Mouse (Mus musculus) left cerebral cortex, postnatal 4 days (tissue): Measurements from ENCODE around the gene Prm1. TPM values are rescaled to one million over a fixed set of nuclear protein-coding genes. Genes with fewer than 3 reads are reported as not detected.

Source experiments
- DNase-seq: peaks from one replicate; pipeline ENCODE4 v3.0.0-alpha.2; 2022
- intact Hi-C: fragments of 180-260 bp; cut with DNase I; formaldehyde crosslinking; loops from one replicate; pipeline ENCODE4 v1.15.1; 2025
- total RNA-seq, 2 experiments: library from RNA; stranded (reverse); gene quantifications; 2 replicates each; pipeline ENCODE4 v1.2.3; 2021

Gene Prm1
- total RNA-seq, 2 experiments from 2014 or later = not detected

DNA sequence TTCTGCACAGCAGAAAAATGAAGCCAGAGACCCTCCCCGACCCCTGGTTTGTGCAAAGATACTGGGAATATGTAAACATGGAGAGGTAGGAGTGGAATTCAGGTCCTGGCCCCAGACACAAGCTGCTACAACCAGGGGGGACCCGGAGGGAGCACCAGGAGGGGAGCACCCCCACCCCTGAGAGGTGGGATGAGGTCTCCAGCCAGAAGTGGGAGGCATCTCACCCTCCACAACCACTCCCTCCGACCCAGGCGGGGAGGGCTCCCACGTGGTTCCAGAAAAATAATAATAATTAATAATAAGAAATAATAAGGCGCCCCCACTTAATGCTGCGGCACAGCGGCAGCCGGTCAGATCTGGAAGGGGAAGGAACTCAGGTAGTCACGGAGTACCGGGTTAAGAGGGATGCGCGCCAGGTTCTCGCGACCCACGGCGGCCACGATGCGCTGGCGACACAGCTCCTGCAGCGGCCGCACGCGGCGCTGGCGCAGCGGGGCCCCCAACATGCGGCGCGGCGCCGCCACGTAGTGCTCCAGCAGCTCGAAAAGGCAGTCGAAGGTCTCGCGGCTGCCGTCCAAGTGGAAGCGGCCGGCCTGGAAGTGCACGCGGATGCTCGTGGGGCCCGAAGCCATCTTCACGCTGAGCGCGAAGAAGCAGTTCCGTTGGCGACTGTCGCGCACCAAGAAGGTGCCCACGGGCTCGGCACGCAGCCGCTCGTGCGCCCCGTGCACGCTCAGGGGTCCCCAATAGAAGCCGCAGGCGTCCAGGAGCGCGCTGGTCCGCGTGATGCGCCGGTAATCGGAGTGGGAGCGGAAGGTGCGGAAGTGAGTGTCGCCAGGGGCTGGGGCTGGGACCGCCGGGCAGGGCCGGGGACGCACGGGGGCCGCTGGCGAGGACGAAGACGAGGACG lies 21.5 kb downstream of the Prm1 start:
- peak; percentile 43 for DNase-seq
- intact Hi-C loops = loop anchor here (10.0 kb wide), 1 partner anchor 119 kb away; no protein-coding TSS in a partner anchor

DNA sequence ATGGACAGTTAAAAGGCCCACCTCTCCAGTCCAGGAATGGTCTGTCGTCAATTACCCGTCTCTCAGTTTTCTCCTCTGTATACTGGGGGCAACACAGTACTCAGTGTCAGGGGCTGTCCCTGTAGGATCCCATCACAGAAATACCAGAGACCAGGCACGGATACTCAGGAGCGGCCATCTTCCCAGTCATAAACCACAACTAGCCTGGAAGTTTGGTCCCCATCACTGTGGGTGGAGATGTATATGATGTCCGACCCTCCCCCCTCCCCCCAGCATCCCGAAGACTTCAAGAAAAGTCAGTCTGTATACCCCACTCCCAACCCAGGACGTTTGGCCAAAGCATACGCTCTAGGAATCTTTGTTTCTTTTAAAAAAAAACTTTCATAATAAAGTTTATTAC lies 22.2 kb downstream of the Prm1 start:
- no peak for DNase-seq
- intact Hi-C loops = loop anchor here (10.0 kb wide), 1 partner anchor 119 kb away; no protein-coding TSS in a partner anchor

DNA sequence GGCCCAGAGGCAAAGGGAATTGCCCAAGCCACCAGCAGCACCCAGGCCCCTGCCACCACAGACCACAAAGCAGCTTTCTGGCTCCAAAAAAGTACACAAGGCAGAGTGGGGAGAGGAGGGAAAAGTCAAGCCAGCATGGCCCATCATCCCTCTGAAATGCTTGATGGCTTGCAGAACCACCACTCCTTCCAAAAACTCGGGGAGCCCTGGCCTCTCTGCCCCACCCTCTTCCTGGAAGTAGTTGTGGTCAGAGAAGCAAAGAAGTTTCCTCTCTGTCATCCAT lies 22.5 kb downstream of the Prm1 start:
- intact Hi-C loops = loop anchor here (10.0 kb wide), 1 partner anchor 118 kb away; no protein-coding TSS in a partner anchor
- no peak for DNase-seq

DNA sequence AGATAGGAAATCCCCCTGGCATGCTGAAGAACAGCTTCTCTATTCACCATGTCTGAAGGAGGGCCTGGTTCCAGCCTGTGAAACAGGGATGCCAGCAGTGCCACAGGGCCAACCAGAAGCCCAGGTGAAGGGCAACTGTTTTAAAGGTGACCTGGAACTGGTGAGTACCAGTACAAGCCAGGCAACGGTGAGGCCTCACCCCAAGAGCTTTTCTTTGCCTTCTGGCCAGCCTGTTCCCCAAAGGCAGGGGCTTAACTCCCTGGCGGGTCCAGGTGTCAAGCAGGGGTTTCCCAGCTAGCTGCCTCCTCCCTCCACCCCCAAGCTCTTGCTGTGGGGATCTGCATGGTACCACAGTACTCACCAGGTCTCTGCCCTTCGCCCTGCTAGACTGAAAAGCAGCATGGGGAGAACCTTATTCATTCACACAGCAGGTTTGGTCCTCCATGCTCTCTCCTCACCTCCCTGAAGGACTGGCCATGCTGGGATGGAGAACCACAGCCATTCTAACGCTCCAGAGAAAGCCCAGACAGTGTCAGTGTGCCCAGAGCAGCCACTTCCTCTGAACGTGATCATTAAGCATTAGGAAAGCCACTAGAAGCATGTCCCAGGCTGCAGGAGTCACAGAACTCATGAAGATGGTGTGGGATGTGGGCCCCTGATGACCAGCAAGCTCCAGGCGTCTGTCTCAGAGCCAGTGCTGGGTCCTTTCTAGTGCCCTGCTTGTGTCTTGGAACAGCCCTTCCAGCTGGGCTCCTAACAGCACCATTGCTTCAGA lies 23.1 kb downstream of the Prm1 start:
- intact Hi-C loops = loop anchor here (10.0 kb wide), 1 partner anchor 118 kb away; no protein-coding TSS in a partner anchor
- no peak for DNase-seq

DNA sequence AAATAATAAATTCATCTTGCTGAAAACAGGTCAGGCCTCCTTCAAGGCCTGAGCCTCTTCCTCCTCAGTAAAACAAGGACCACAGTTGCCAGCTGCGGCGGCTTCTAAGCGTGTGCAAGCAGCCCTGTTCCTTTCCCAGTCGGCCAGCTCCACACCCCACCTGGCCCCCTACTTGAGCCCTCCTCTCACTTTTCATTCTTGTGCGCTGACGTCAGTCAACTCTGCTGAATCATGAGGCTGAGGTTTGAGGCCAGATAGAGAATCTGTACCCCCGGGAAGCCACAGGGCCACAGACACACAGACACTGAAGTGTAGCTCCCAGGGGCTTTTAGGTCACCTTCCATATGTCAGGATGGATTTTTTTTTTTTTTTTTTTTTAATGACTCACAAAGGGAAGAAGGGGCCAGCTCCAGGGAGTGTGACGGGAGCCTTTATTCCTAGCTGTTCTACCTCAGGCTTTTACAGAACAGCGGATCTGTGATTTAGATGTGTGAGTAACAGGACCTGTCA lies 23.7 kb downstream of the Prm1 start:
- DNase-seq = no peak
- intact Hi-C loops = loop anchor here (10.0 kb wide), 1 partner anchor 117 kb away; no protein-coding TSS in a partner anchor

DNA sequence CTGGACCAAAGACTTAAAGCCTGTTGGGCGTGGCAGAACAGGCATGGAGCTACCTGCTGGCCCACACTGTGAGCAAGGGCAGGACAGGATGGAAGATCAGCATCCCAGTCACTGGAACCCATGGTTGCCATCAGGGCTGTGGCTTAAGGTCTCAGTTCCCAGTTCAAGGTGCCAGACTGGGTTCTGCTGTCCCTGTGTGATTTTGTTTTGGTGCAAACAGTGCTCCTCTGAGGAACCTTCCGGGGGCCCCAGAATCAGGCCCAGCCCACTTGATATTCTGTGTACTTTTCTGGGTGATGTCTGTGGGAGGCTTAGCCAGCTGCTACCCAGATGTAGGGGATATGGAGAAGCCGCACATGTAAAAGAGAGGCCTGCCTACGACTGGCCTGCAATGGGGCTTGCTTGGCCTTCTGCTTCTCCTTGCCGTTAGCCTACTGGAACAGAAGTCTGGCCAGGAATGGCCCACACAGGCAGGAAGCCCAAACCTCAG lies 25.0 kb downstream of the Prm1 start:
- DNase-seq = no peak
- intact Hi-C loops = loop anchor here (10.0 kb wide), 1 partner anchor 116 kb away; no protein-coding TSS in a partner anchor

DNA sequence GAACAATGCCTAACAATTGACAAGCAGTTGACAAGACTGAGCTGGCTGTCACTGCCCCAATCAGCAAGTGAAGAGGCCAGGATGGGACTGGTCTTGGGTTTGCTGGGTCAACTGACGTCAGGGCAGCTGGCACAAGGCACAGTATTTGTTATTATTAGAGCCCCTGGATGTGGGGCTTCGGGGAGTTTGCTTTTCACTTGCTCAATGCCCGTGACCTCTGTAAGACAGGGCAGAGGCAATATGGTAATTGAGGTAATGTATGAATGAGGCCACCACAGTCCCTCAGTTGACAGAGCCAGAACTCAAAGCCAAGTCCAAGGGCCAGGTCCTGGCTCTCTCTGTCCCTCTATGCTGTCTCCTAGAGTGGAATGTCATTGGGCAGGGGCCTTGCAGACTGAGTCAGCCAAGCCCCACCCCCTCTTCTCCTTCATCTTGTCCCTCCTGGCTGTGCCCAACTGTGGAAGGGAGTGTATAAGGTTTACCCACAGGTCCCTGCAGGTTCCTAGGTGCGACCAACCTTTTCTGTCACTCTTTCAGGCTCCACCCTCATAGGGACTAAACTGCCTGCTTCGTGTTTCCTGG lies 28.0 kb downstream of the Prm1 start:
- DNase-seq = no peak
- intact Hi-C loops = no loop called here

DNA sequence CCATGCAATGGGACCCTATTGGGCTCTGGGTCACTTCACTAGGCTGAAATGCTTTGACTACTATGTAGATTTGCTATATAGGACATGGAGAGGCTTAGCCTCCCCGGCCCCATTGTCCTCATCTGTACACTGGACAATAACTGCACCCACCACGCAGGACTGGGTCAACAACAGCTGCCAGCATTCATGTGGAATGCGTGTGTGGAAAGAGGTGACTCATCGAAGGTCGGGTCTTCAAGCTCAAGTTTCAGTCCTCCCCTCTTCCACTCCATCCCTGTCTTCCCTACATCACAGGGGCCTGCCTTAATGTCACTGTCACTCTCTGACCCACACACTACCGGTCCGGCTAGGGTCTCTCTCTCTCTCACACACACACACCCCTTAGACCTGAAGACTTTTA lies 29.3 kb downstream of the Prm1 start:
- no peak for DNase-seq
- intact Hi-C loops = no loop called here

DNA sequence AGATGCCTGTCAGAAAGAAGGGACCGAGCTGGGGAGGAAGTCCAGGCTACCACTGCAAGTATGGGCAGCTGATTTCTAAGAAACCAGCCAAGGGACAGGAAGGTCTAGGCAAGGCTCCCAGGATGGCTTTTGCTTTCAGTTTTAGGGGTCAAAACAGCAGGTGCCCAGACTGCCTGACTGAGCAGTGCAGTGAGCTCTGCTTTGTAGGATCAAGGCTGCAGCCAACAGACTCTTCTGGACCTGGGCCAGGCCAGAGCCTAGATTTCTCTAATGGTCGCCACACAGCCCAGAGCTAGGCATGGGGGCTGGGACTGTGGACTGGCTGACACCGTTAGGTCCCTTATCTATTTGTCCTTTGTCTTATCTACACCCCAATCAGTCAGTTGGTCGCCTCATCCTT lies 30.9 kb downstream of the Prm1 start:
- intact Hi-C loops = no loop called here
- no peak for DNase-seq

DNA sequence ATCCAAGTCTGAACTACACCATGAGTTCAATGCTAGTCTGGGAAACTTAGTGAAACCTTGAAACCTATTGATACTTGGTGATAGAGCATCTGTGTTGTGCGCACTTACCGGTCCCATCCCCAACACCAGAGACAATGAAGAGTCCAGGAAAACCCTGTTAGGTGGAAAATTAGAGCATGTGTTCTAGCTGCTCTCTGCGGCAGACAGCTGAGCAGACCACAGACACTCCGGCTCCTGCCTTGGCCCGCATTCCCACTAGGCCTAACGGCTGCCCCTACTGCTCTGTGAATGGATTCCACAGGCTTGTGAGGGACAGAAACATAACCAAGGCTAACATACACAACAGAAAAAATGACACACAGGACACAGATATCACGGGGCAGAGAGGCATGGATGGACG lies 32.1 kb downstream of the Prm1 start:
- intact Hi-C loops = no loop called here
- DNase-seq = no peak

DNA sequence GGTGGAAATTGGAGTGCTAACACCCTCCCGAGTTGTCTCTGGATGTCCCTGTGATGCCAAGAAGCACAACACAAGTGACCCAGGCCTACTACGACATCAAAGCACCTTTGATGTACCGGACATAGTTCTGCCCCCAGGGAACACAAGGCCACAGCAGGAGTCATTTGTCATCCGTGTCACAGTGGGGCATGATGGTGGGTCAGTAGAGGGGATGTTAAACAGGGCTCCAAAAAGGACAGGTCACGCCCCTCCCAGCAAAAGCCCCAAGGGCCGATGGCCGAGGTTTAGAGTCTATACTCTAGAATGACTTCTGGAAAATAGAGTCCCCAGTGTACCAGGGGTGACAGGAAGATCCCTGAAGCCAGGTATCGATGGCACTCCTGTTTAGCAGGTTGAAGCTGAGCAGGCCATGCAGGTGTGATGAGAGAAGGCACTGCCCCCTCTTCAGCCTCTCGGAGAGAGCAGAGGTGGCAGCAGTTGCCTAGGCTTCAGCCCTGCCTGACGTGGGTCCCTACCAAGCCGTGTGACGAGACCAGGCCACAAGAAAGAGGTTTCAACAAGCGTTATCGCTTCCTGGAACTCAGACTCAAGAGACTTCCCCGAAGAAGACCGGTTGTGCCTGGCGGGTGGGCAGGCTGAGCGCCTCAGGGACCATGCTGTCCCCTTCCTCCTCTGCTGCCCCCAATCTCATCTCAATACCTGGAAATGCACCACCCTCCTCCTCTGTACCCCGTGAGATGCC lies 33.7 kb downstream of the Prm1 start:
- intact Hi-C loops = no loop called here
- DNase-seq = no peak

DNA sequence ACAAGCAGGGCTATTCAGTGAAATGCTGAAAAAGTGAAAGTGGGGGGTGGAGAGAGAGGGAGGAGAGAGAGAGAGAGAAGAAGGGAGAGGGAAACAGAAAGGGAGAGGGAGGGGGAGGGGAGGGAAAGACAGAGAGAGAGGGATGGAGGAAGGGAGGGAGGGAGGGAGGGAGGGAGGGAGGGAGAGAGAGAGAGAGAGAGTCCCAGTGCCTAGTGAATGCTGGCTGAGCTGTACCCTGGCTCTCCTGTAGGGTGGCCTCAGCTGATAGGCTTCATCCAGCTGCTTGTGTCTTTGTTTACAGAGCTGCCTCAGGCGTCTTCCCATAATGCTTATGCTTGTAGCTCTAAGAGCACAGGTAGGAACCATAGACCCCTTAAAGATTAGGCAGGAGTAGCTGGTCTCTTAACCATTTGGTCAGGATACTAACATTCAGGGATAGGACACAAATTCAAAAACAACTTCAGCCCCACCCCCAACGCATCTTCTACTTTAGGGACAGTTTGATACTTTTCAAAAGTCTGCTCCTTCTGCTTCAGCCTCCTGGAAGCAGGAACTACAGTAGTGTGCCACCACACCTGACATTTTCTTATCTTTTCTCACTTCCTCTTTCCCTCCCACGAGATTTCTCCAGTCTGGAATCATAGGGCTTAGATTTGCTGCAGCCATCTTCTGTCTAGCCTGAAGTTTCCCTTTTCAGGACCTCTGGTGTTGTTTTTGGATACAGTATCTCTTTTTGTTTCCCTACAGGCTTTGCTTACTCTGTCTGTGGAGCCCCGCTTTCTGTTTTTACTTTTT lies 34.9 kb downstream of the Prm1 start:
- intact Hi-C loops = no loop called here
- no peak for DNase-seq

DNA sequence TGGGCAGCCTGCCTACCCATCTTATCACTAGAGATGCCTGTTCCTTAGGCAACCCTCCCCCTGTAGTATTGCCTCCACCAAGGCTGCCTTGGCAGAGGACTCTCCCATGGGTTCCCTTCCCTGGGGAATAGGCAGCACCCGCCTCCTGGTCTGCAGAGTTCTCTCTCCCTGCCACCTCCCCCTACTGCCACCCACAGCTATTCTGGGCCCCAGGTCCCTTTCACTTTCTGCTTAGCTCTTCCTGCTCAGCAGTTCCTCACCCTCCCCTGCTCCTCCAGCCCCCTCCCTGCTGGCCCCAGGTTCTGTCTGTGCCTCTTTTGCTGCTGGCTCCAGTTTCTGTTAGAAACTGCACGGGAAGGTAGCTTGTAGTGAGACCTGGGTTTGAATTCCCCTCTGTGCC lies 36.0 kb downstream of the Prm1 start:
- no peak for DNase-seq
- intact Hi-C loops = no loop called here

DNA sequence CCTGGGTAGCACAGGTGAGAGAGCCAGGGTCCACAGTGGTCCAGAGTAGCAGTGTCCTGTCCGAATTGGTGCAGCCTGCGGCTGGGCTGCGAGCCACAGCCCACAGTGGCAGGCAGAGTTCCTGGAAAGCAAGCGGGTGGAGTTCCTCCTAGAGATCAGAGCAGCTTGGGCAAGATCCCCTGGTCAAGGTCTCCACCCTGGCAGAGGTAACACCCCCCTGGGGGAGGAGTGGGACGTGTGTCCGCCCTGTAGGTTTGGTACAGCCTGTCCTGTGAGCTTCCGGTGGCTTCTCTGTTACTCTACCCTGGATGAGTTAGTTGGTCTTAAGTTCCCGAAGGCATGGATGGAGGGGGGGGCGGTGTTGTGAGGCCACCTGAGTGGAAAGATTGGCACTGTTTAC lies 36.8 kb downstream of the Prm1 start:
- intact Hi-C loops = no loop called here

DNA sequence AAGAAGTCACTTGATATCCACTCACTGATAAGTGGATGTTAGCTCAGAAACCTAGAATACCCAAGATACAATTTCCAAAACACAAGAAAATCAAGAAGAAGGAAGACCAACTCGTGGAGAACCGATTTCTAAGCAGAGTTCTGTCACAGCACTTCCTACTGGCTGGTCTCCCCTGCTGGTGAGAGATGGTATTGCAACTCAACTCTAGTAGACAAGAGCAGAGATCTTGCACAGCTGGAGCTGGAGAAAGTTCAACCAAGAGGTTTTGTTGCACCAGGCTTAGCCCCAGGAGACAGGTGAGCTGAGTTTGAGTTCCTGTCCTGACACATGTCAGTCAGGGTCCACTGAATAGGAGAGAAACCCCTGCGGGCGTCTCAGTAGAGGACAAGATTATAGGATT lies 38.5 kb downstream of the Prm1 start:
- intact Hi-C loops = no loop called here
- peak; percentile 67 for DNase-seq

More for the DNA sequence above, 36.8 kb downstream of the Prm1 start:
- no peak for DNase-seq

DNA sequence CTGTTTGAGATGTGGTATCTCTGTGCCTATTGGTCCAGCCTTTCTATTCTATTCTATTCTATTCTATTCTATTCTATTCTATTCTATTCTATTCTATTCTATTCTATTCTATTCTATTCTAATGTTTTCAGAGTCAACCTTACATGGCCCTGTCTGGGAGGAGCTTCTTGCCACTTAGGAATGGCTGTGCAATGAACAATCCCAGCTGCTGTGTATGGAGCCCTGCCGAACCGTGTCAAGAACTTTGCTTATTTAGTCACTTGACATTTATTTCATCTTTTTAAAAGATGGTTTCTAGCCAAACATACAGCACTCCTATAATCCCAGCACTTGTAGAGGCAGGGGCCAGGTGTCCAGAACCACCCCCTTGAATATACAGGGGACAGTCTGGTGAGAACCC lies 41.3 kb downstream of the Prm1 start:
- intact Hi-C loops = no loop called here

DNA sequence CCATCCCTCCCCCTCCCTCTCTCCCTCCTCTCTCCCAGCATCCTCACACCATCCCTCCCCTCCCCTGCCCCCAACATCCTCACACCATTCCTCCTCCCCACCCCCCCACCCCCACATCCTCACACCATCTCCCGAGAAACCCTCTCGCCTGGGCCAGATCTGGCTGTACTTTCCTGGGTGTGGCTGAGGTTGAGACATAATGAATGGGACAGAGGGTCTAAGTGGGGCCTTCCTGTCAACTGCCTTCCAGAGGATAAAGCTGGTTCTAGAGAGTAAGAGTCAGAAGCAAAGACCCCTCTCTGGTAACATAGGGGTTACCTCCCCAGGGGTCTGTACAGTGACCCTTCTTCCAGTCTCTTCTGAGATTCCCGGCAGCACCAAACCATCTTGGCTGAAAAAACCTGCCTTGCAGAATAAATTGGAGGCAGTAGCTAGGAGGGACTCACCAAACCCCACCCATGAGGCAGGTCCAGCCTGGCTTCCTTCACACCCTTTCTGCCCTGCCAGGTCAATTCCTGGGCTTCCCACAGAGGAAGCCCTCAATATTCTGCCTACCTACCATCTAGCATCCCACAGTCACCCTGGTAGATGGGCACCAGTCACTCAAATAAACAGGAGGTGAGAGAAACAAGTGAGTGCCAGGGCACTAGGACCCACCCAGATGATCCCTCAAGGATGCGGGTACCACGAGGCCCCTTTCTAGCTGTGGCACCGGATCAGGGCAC lies 41.9 kb downstream of the Prm1 start:
- DNase-seq = no peak
- intact Hi-C loops = no loop called here

More for the DNA sequence above, 41.3 kb downstream of the Prm1 start:
- DNase-seq = no peak

DNA sequence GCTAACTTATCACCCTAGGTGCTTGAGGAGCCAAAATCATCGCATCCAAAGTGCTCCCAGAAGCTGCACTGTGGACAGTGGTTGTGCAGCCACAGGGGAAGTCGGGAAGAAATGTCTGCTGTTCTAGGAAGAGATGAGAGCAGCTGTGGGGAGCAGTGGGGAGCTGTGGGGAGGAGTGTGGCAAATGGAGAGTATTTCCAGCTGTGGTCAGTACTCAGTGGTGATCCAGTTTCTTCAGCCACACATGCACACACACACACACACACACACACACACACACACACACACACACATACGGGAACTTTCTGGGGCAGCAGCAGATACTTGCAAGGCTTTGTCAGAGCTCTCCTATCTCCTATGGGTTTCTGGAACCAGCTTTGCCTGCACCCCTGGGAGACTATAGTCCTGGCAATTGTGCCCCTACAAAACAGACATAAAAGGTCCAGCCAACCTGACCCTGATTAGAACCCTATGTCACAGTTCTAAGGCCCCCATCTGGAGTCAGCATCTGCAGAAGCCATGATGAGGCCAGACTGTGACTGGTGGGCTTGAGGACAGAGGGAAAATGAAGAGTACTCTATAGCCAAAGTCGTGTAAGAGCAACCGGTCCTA lies 43.0 kb downstream of the Prm1 start:
- DNase-seq = no peak
- intact Hi-C loops = no loop called here
